Mouse (Mus musculus) embryo, embryonic 10.5 days (tissue): ENCODE results near the gene Pard3.
A peak's percentile ranks its signal among the peaks of the same experiment; 100 is the strongest.
"Not testable (repeated sequence)": the region's sequence is repeated elsewhere in the genome, so short reads cannot be mapped to it uniquely, and the experiment has no call there.

Experiments
- DNase-seq: peaks from one replicate; pipeline ENCODE4 v3.0.0-alpha.2; 2015; ENCODE audit warnings: low spot score

Gene Pard3

DNA sequence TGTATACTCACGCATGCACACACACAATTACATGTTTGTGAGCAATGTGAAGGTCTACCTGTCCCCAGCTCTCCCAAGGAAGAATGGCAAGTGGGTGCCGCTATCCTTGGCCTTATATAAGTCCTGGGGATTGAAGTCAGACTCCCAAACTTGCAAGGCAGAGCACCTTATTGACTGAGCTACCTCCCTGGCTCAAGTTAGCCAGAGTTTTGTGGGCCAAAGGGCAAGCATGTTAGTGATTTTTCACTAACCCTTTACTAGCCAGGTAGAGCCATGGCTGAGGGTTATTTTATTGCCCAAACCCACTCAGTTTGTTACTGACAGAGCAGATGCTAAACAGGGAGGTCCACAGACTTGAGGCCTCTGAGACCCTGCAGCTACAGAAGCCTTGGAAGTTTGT, 73.1 kb downstream of the Pard3 start:
- DNase-seq, result no peak

- peak; percentile 90 for DNase-seq
These were observed 75.5 kb downstream of the Pard3 start for GRCm38 (mm10) chr8:127139154-127139553.

DNA sequence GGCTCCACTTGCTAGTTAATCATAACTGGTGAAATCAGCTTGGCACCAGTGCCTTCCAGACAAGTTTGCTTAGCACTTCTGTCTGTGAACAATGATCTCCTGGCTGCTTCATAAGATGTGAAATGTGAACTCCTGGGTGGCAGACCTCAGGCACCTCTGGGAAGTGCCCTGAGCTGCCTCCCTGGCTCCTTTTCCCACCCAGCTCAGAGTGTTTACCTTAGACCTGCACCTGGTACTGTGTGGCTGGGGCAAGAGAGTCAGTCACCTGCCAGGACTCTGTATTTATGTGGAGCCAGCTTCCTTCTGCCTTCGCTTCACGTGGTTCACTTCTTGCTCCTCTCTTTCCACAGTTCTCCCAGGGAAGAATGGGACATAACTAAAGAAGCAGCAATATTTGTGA, 77.3 kb downstream of the Pard3 start:
- no peak for DNase-seq

- no peak for DNase-seq
These were observed 79.9 kb downstream of the Pard3 start for GRCm38 (mm10) chr8:127143641-127144040.

GRCm38 (mm10) chr8:127144562-127144961, 80.9 kb downstream of the Pard3 start:
- DNase-seq, result no peak

- DNase-seq, result no peak
These were observed 81.4 kb downstream of the Pard3 start for GRCm38 (mm10) chr8:127145135-127145534.

GRCm38 (mm10) chr8:127146055-127146454, 82.4 kb downstream of the Pard3 start:
- no peak for DNase-seq

DNA sequence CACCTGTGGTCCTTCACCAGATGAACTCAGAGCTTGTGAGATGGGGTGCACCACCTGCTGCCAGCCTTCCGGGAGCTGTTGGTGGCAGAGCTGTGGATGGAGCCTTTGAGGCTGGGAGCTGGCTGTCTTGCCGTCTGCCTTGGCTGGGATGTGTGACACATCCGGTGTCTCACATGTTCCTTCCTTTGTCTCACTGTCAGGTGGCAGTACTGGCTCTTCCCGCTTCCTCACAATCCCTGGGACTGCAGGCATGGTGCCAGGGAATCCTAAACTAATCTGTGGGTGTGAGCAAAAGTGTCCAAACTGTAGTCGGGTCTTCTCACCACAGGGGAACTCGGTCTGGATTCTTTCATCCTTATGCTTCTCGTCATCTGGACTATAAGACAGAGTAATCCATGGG, 85.1 kb downstream of the Pard3 start:
- no peak for DNase-seq

GRCm38 (mm10) chr8:127150645-127151044, 87.0 kb downstream of the Pard3 start:
- DNase-seq, result no peak

GRCm38 (mm10) chr8:127151706-127152105, 88.0 kb downstream of the Pard3 start:
- no peak for DNase-seq

GRCm38 (mm10) chr8:127157087-127157486, 93.4 kb downstream of the Pard3 start:
- DNase-seq, result no peak

GRCm38 (mm10) chr8:127159421-127159966, 95.8 kb downstream of the Pard3 start:
- DNase-seq, result no peak

- no peak for DNase-seq
These were observed 98.2 kb downstream of the Pard3 start for GRCm38 (mm10) chr8:127161854-127162253.

- DNase-seq, result no peak
These were observed 99.1 kb downstream of the Pard3 start for GRCm38 (mm10) chr8:127162821-127163220.

DNA sequence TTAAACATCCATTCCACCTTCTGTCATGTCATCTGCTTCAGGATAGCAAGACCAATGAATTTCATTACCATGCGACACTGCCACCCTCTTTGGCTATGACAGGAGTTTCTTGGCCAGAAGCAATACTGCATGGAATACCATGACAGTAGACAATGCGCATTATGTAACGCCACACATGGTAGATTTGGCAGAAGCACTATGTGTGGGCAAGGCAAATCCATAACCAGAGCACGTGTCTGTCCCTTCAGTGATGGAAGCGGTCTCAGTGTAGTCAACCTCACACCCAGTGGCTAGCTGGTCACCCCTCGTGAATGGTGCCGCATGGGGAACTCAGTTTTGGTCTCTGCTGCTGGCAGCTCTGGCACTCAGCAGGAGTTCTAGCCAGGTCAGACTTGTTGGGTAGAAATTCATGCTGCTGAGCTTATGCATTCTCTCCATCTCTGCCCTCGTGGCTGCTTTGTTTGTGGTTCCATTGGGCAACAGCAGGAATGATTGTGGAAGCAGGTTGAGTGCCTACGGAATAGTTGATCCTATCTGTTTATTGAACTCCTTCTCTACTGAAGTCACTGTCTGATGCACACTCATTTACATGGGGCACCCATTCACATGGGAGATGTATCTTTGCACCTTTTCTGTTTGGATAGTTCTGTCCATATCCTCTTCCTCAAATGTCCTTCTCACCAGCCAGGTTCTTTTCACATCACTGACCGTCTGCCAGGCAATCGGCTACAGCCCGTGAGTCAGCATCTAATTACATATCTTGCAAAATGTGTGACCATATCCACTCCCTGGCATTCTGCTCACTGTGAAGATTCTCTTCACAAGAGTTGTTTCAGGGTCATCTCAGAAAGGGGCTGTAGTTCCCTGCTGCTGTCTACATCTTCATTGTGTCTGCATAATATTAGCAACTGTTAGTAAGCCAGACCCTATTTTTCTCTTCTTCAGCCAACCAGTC, 100.9 kb downstream of the Pard3 start:
- no peak for DNase-seq

DNA sequence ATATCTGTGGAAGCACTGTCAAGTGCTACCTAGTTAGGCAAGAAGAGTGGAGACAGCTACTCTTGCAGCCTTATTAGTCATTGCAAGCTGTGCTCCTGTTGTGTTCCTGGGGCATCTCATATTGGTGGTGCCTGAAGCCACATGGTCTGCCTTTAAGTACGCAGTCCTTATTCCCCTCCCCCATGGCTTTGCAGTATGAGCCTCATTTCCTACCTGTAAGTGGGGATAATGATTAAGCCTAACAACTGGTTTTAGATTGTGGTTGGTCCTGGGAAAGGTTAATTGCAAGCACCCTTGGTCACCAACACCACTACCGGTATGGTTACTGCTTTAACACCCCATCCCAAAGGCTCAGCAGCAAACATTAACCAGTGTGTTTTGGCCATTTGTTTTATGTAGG, 104.8 kb downstream of the Pard3 start:
- no peak for DNase-seq

DNA sequence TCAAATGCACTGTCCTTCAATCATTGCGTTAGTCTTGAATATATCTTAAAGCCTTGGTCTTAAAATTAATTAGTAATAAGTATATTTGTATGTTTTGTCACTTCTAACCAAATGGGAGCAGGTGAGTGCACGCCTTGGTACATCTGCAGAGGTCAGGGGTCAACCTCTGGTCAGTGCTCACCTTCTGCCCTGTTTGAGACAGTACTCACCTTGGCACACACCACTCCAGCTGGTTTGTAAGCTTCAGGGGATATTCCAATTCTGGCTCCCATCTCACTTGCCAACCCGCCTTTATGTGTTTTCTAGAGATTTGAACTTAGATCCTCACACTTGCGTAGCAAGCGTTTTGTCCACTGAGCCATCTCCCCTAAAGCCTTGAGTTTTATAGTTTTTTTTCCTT, 105.7 kb downstream of the Pard3 start:
- DNase-seq, result no peak

DNA sequence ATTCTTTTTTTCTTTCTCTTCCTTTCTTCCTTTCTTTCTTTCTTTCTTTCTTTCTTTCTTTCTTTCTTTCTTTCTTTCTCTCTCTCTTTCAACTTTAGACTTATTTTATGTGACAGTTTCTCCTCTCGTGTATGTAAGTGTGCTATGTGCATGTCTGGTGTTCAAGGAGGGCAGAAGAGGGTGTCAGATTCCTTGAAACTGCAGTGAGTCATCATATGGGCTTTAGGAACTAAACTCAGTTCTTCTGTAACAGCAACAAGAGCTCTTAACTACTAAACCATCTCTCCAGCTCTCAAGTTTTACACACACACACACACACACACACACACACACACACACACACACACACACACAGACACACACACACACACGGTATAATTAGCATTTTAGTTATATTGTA, 106.7 kb downstream of the Pard3 start:
- DNase-seq, result not testable (repeated sequence)

GRCm38 (mm10) chr8:127170930-127171329, 107.2 kb downstream of the Pard3 start:
- no peak for DNase-seq

- no peak for DNase-seq
These were observed 109.8 kb downstream of the Pard3 start for GRCm38 (mm10) chr8:127173483-127173882.

GRCm38 (mm10) chr8:127174411-127174810, 110.7 kb downstream of the Pard3 start:
- DNase-seq, result no peak

GRCm38 (mm10) chr8:127175160-127175836, 111.6 kb downstream of the Pard3 start:
- no peak for DNase-seq

- DNase-seq, result peak; percentile 86
These were observed 114.9 kb downstream of the Pard3 start for GRCm38 (mm10) chr8:127178634-127179033.
